Mouse (Mus musculus) kidney, adult 18-20 months (tissue): ENCODE measurements around the gene Gm10837.

ENCODE experiments used
- DNase-seq: peaks from one replicate; pipeline ENCODE4 v3.0.0; 2021

The Gm10837 gene

DNA sequence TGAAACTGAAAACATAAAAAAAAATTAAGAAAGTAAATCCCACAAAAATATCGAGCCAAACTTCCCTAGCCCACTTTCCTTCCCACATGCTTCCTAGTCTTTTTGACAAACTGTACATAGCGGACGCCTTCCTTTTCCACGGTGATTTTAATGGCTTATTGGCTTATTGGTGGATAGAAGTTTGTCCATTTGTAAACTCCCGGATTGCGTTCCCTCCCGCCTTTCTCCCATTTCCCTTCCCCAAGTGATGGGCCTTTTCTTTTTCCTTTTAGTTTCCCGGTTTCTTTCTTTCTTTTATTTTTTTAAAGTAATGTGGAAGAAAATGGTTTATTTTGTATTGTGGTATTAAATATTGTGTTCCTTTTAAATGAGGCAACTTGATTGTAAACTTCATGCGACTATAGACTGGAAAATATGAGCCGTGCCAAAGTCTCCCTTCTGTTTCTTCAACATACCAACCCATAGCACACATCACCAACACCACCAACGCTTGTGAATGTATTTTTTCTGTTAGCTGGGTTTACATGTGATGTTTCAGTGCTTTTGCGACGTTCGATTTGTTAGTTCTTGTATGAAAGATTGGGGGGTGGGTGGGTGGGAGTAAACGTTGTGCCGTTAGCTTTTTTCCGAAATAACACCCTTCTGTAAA, 10.8 kb upstream of the Gm10837 start:
- no peak for DNase-seq

GRCm38 (mm10) chr14:122480355-122480754, 10.0 kb upstream of the Gm10837 start:
- DNase-seq, result no peak

DNA sequence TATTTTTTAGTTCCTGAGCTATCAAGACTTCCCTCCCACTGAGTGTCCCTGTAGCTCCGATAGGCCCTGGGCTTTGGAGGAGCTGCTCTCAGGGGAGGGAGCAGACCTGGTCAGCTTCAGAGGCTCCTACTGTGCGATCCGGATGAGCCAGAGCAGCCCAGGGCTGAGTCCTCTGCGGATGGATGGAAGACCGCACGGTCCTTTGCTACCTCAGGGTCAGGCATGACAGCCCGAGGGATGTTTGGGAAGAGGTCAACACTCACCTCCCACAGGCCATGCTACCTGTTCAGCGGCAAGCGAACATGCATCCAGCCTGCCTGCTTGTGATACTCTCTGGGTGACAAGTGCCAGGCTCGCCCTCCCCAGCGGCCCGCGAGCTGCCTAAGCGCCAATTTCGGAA, 9.2 kb upstream of the Gm10837 start:
- DNase-seq, result no peak

GRCm38 (mm10) chr14:122482081-122483023, 8.0 kb upstream of the Gm10837 start:
- DNase-seq, result no peak

DNA sequence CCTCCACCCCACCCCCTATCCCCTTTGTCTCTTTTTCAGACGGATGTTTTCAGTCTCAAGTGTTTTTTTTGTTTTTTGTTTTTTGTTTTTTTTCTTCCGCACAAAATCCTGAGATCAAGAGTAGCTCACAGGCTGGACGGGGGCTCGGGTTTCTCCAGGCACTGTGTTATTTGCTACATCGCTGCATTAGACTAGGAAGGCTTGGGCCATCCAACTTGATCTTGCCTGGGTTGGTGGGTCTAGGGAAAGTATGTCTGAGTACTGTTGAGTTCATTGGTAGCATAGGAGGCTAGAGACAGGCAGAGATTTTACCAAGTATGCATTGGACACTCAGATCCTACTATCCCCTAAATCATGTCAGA, 7.4 kb upstream of the Gm10837 start:
- DNase-seq, result no peak

DNA sequence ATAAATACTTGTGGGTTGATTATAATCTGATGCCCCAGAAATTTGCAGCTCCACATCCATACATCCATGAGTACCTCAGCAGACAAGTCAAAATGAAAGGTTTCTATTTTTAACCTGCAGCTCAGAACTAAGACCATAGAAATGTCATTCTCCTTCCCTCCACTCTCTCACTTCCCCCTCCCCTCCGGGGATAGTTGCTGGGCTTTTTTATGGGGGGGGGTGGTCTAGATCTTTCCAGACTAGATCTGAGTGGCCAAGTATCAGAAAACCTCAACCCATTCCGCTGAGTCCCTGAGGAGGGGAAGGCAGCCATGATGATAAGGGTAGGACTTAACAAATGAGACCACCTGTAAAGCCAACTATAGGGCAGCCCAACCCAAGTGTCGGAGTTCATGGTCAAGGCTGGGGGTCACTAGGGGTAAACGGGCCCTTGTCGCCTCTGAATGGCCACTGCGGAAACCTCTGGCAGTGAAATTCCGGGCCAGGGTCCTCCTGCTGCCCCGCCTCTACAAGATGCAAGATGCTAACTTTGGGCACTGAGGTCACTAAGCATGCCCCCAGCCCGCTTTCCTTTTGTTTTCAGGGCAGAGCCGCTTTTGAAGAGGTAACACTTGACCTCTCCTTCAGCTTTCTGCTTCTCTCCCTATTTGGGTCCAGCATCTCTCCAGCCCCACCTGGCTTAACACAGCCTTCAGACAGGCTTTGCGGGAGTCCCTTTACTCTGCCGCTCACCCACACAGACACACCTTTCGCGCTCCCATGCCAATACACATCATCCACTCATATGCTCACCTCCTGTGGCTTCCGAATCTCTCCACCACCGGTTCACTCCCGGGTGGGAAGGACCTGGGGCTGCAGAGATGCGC, 6.6 kb upstream of the Gm10837 start:
- DNase-seq, result no peak

DNA sequence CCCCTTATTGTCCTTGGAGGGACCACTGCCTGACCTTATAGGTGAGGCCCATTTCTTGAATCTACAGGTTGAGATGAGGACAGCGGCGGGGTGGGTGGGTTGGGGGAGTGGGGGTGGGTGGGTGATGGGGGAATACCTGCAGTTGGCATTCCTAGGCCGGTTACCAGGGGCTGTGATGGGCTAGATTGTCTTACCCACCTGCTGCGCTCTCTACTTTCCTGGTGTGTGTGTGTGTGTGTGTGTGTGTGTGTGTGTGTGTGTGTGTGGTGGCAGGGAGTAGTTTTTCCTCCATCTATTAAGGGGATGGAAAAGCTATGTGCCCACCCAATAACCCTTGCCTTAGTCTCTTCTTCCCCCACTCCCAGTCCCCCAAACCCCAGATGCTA, 5.9 kb upstream of the Gm10837 start:
- DNase-seq, result no peak

DNA sequence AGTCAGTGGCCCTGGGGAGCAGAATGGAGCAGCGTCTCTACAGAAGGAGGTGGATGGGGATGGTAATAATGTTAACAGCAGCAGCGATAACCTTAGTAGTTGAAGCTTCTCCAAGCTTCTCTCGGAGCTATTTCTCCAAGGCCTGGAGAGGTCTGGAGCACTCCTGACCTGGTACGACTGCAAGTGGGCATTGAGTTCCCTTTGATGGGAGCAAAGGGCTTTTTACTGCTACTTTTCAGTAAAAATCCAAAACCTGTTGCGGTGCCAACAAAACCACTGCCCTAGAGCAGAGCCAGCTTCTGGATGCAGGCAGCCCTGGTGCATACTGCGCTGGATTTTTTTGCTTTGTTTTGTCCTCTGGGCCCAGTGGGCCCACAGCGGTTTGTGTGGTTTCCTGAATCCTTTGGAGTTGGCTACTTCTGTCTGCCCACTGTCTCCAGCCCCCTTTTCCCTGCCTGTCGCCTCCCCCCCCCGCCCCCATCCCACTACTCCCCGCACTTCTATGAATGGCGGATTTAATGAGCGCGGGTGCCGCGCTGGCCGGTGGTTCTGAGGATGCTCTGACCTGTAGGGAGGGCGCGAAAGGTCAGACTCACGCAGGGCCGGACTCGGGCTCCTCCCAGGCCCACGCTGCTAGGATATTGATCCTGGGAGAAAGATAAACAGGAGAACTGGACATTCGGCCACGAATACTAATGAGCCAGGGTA, 5.4 kb upstream of the Gm10837 start:
- DNase-seq, result no peak

GRCm38 (mm10) chr14:122485635-122486181, 4.7 kb upstream of the Gm10837 start:
- no peak for DNase-seq

- DNase-seq, result no peak
These were observed 3.8 kb upstream of the Gm10837 start for GRCm38 (mm10) chr14:122486611-122487010.

- DNase-seq, result no peak
These were observed 3.0 kb upstream of the Gm10837 start for GRCm38 (mm10) chr14:122487366-122487765.

- DNase-seq, result no peak
These were observed 1.3 kb upstream of the Gm10837 start for GRCm38 (mm10) chr14:122489041-122489440.

DNA sequence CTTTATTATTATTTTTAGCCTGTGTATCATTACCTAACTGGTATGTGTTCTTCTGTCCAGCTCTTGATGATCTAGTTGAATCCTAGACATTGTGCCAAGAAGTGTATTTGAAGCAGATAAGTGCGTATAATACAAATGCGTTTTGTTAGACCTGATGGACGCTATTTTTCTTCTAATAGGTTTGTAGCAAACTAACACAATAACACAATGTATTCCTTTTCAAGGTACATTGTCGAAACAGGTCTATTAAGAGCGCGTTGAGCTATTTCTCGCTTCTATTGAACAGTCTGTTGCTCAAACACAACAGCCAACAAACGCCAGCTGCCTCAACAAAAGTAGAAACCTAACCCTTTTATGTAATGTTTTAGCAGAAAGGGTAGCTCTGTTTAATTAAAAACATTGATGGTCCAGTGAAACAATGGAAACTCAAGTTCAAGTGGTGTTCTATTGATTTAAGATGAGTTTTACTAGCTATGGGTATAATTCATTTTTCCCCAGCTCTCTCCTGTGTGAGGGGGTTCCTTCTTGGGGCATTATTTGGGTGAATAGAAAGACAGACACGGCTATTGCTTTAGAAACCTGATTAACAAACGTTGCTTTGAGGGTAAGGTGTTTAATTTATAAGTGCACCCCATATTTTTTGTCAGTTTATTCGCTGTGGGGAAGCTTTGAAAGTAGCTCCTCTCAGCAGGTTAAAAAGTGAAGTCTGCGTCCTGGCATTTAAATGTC, 536 bp upstream of the Gm10837 start:
- no peak for DNase-seq

- DNase-seq, result no peak
These were observed 1.1 kb downstream of the Gm10837 start for GRCm38 (mm10) chr14:122491521-122491920.

DNA sequence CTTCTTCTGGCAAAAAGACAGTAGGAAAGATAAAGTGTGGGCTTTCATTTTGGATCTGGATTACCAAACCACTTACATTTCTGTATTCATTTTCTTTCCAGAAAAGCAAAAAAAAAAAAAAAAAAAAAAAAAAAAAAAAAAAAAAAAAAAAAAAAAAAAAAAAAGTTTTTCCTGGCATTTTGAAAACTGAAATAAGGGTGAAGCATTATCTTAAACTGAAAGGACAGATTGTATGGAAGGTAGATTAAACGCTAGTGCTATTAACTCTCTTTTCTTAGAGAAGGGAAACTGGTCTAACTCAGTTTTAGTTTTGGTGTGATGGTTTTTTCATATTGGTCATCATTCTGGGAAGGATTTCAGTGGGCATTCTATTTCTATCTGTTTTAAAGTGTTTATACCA, 1.6 kb downstream of the Gm10837 start:
- no peak for DNase-seq

DNA sequence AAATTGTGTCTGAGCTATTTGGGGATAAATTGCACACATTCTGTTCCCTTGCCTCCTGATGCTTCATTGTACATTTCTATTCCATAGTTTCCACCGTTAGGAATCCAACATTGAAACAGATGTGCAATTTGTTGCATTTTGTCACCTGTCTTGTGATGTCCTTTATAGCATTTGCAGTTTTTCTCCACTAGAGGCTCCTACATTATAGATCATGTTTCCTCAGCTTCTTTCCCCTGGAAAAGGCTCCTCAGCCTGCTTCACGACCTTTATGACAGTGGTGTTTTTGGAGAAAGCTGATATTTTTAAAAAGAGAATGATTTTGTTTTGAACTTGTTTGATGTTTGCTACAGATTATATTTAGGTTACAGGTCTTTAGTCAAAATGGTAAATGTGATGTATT, 18.7 kb downstream of the Gm10837 start:
- no peak for DNase-seq

DNA sequence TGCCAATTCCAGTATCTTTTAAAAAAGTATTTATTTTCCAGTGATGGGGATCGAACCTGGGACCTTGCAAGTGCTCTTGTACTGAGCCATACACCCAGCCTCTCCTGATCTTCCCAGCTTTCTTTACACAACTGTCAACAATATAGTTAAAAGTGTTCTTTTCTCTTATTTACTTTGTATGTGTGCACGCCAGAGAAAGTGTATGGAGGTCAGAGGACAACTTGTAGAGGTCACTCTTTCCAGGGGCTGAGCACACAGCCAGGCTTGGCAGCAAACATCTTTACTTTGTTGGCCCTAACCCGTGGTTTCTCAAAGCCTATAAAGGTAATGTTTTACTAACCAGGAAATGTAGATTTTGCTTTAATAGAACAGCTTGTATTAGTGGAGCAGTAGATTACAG, 21.1 kb downstream of the Gm10837 start:
- no peak for DNase-seq

- no peak for DNase-seq
These were observed 23.2 kb downstream of the Gm10837 start for GRCm38 (mm10) chr14:122513511-122514036.

- DNase-seq, result no peak
These were observed 38.1 kb downstream of the Gm10837 start for GRCm38 (mm10) chr14:122528475-122528874.

DNA sequence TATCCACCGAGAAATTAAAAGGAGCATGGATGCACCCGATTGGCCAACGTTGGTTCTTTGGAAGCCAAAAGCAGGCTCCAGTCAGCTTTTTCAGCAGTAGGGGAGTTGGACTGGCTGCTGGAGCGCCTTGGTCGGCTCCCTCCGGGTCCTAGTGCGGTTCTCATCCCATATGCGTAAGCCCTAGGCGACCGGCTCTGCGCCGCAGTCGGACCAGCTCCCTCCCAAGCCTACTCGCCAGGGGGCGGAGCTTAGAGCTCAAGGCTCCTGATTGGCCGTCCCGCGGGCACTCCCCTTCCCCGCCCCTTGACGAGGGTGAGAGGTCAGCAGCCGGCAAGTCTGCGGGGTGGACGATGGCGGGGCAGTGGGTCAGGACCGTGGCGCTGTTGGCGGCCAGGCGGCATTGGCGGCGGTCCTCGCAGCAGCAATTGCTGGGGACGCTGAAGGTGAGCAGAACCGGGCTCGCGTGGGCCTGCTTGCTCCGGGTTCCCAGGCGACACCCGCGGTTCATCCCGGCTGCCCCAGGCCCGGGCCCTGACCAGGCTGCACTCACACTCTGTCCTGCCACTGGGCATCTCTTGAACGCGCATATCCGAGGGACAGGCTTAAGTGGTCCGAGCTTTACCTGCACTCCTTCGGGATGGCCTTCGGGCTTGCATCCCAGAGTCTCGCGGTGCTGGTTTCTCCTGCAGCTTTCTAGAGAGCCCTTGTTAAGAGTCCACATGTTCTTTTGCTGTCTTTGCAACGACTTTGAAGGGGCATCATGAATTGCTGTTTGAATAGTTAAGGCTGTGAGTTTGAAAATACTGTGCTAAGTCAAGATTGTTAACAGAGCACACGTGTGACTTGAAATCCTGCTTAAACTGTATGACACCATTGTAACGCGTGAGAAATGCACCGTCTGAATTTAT, 43.9 kb downstream of the Gm10837 start, which contains the start of gene Pcca:
Gene Pcca, plus strand, starts transcription at position 308 of the 908 bp plus-strand sequence.
- DNase-seq, result peak; percentile 98
